In genomic region chr11:81531906-81532305, GRCm38 (mm10) we compare ENCODE assay signal across 12 mouse cellular contexts.
DNase-seq lines count a peak whose midpoint lies in the region; ATAC-seq and TF ChIP-seq lines count a peak whose summit lies in the region.
"Had no signal": no experiment of that assay in that cellular context is flagged by ENCODE, and none has a peak within 500 bp of the region (broad histone marks: within the 10 kb centered on the region; RNA-seq: fewer than 3 reads in every experiment).

No protein-coding gene starts in this region.

- DNase-seq in liver, result peak; percentile 23
- DNase-seq in embryo, embryonic 9.5 days (ENCODE audit: extremely low spot score), result peak; percentile 27
- peak; percentile 67 for DNase-seq in neural tube, embryonic 11.5 days (ENCODE audit: low spot score)
- DNase-seq in left cerebral cortex, adult 2 months (ENCODE audit: extremely low spot score in 1 of 2, low spot score in 2 of 2), result no peak
- no peak for DNase-seq in c-Kit-positive CD71-positive TER-119-positive erythroid progenitor cells, embryonic 14.5 days (ENCODE audit: low spot score)
- DNase-seq: gastrocnemius, postnatal 14 days had no signal

- no peaks in the 10 kb centered on the region for H3K9me3 ChIP-seq in liver, embryonic 12.5 days (replicated peaks)
- no peaks in the 10 kb centered on the region for H3K9me3 ChIP-seq in hindbrain, embryonic 12.5 days (replicated peaks)
- no peaks in the 10 kb centered on the region for H3K9me3 ChIP-seq in neural tube, embryonic 11.5 days (ENCODE audit: control insufficient read depth, low read length)

- WGBS in liver, embryonic 12.5 days (ENCODE audit: insufficient replicate concordance), result 6% methylated on average over 6 of the region's 6 CpGs
- 3% methylated on average over 6 of the region's 6 CpGs for WGBS in hindbrain, embryonic 12.5 days
- 5% methylated on average over 6 of the region's 6 CpGs for WGBS in neural tube, embryonic 11.5 days

- TF ChIP-seq CTCF in left cerebral cortex, adult 2 months (IDR thresholded peaks at IDR 0.05), result no peak

- no peaks in the 10 kb centered on the region for H3K36me3 ChIP-seq in liver, embryonic 12.5 days
- no peaks in the 10 kb centered on the region for H3K36me3 ChIP-seq in hindbrain, embryonic 12.5 days
- no peaks in the 10 kb centered on the region for H3K36me3 ChIP-seq in neural tube, embryonic 11.5 days (ENCODE audit: control insufficient read depth, insufficient read depth, low read length)
- H3K36me3 ChIP-seq: G1E had no signal

- no peak overlapping the region for H3K4me2 ChIP-seq in liver, embryonic 12.5 days
- H3K4me2 ChIP-seq in hindbrain, embryonic 12.5 days (replicated peaks), result no peak overlapping the region
- H3K4me2 ChIP-seq in neural tube, embryonic 11.5 days (ENCODE audit: low read depth), result no peak overlapping the region

- no peak for ATAC-seq in liver, embryonic 12.5 days
- ATAC-seq in hindbrain, embryonic 12.5 days (ENCODE audit: low FRiP score), result peak; percentile 46; the same call in 1 of the 2 replicates
- ATAC-seq in neural tube, embryonic 11.5 days (ENCODE audit: insufficient read depth, low FRiP score, low TSS enrichment), result no peak
- ATAC-seq in monocyte, adult 5-6 weeks (replicated peaks; ENCODE audit: insufficient number of reproducible peaks, low FRiP score, low TSS enrichment, poor library complexity, severe bottlenecking), result no peak
- ATAC-seq: inflammation-experienced regulatory T-cells, adult 6 months had no signal

- intact Hi-C loops in left cerebral cortex, adult 2 months (cut with DNase I), result loop anchor here (10.0 kb wide), 1 partner anchor 707 kb away; no protein-coding TSS in a partner anchor

- peaks cover 12% of the 10 kb centered on the region; the same call in 1 of the 2 replicates for H3K4me1 ChIP-seq in liver, embryonic 12.5 days
- H3K4me1 ChIP-seq in hindbrain, embryonic 12.5 days, result peaks cover 10% of the 10 kb centered on the region
- H3K4me1 ChIP-seq in neural tube, embryonic 11.5 days (ENCODE audit: control insufficient read depth, insufficient read depth, low read length), result no peaks in the 10 kb centered on the region

- no peak overlapping the region for H3K27ac ChIP-seq in liver, embryonic 12.5 days
- H3K27ac ChIP-seq in hindbrain, embryonic 12.5 days, result peak overlapping the region; percentile 68; the same call in 1 of the 2 replicates
- no peak overlapping the region for H3K27ac ChIP-seq in neural tube, embryonic 11.5 days (ENCODE audit: low read depth, low read length)
- H3K27ac ChIP-seq in left cerebral cortex, adult 2 months, result no peak overlapping the region
- H3K27ac ChIP-seq: liver, embryonic 14.5 days had no signal

- H3K9ac ChIP-seq in liver, embryonic 12.5 days, result no peak overlapping the region
- no peak overlapping the region for H3K9ac ChIP-seq in hindbrain, embryonic 12.5 days
- H3K9ac ChIP-seq in neural tube, embryonic 11.5 days (ENCODE audit: low read length), result no peak overlapping the region
- H3K9ac ChIP-seq: liver, embryonic 14.5 days had no signal

- no peaks in the 10 kb centered on the region for H3K27me3 ChIP-seq in liver, embryonic 12.5 days (replicated peaks)
- H3K27me3 ChIP-seq in hindbrain, embryonic 12.5 days, result 0 out of 2 replicates have a peak, but pooled peaks cover 5% of the 10 kb centered on the region
- H3K27me3 ChIP-seq in neural tube, embryonic 11.5 days (ENCODE audit: control insufficient read depth, insufficient read depth, low read length), result no peaks in the 10 kb centered on the region

- H3K4me3 ChIP-seq in liver, embryonic 12.5 days, result no peak overlapping the region
- no peak overlapping the region for H3K4me3 ChIP-seq in hindbrain, embryonic 12.5 days
- H3K4me3 ChIP-seq in neural tube, embryonic 11.5 days (ENCODE audit: low read depth, low read length), result no peak overlapping the region
- no peak overlapping the region for H3K4me3 ChIP-seq in left cerebral cortex, adult 2 months

Comparison
In these comparisons a context has a peak if more than half of its experiments do, and no peak if none do; other contexts are left out.
1. DNase-seq: peak in liver (single experiment), embryo, embryonic 9.5 days (single experiment) and neural tube, embryonic 11.5 days (single experiment); none in left cerebral cortex, adult 2 months (0 of 2) and c-Kit-positive CD71-positive TER-119-positive erythroid progenitor cells, embryonic 14.5 days (single experiment).